ENCODE assay signal across 13 mouse cellular contexts in genomic region chr13:96571016-96571361, GRCm38 (mm10). TPM values are rescaled to one million over a fixed set of nuclear protein-coding genes. Genes with fewer than 3 reads are reported as not detected.
DNase-seq lines count a peak whose midpoint lies in the region; ATAC-seq and TF ChIP-seq lines count a peak whose summit lies in the region.
"Had no signal": no experiment of that assay in that cellular context is flagged by ENCODE, and none has a peak within 500 bp of the region (broad histone marks: within the 10 kb centered on the region; RNA-seq: fewer than 3 reads in every experiment).

No protein-coding gene starts in this region.

- H3K4me1 ChIP-seq in kidney, postnatal 0 days (replicated peaks; ENCODE audit: insufficient read depth, low read length), result no peaks in the 10 kb centered on the region
- H3K4me1 ChIP-seq in intestine, embryonic 14.5 days (replicated peaks; ENCODE audit: control insufficient read depth, insufficient read depth, low read length), result 0 out of 2 replicates have a peak, but pooled peaks cover 6% of the 10 kb centered on the region
- H3K4me1 ChIP-seq in liver, embryonic 11.5 days (replicated peaks; ENCODE audit: control insufficient read depth, insufficient read depth, low read length), result no peaks in the 10 kb centered on the region
- H3K4me1 ChIP-seq: embryonic facial prominence, embryonic 12.5 days had no signal

- H3K27ac ChIP-seq in kidney, postnatal 0 days, result peak overlapping the region; percentile 79
- H3K27ac ChIP-seq in intestine, embryonic 14.5 days (ENCODE audit: low read depth), result peak overlapping the region; percentile 5; the same call in 1 of the 2 replicates
- H3K27ac ChIP-seq in liver, embryonic 11.5 days (ENCODE audit: low read depth, low read length), result peak overlapping the region; percentile 36; the same call in 1 of the 2 replicates
- H3K27ac ChIP-seq: embryonic facial prominence, embryonic 12.5 days; layer of hippocampus, adult 2 months; midbrain, embryonic 12.5 days had no signal

- no peak overlapping the region for H3K4me2 ChIP-seq in kidney, postnatal 0 days (ENCODE audit: low read length)
- no peak overlapping the region for H3K4me2 ChIP-seq in intestine, embryonic 14.5 days (ENCODE audit: low read length)
- H3K4me2 ChIP-seq in liver, embryonic 11.5 days, result no peak overlapping the region
- H3K4me2 ChIP-seq: embryonic facial prominence, embryonic 12.5 days; midbrain, embryonic 12.5 days had no signal

- DNase-seq in kidney, postnatal 0 days (ENCODE audit: low spot score), result peak; percentile 30
- DNase-seq in kidney, postnatal 10 days, result no peak
- DNase-seq in intestine, embryonic 14.5 days (ENCODE audit: low spot score), result no peak
- no peak for DNase-seq in liver, embryonic 11.5 days (ENCODE audit: low spot score)
- peak; percentile 41 for DNase-seq in retina, postnatal 1 day
- DNase-seq in adrenal gland, adult 8-10 months, result no peak
- no peak for DNase-seq in frontal cortex, postnatal 36 days (ENCODE audit: low spot score in 2 of 2)
- DNase-seq: cerebellum, postnatal 14 days; gastrocnemius, postnatal 10 days had no signal

- H3K27me3 ChIP-seq in kidney, postnatal 0 days (ENCODE audit: insufficient read depth, low read length), result no peaks in the 10 kb centered on the region
- no peaks in the 10 kb centered on the region for H3K27me3 ChIP-seq in intestine, embryonic 14.5 days (replicated peaks; ENCODE audit: control insufficient read depth, insufficient read depth, low read length)
- no peaks in the 10 kb centered on the region for H3K27me3 ChIP-seq in liver, embryonic 11.5 days (replicated peaks; ENCODE audit: control insufficient read depth, insufficient read depth, low read length)
- H3K27me3 ChIP-seq: embryonic facial prominence, embryonic 12.5 days; midbrain, embryonic 12.5 days had no signal

- no peak for TF ChIP-seq CTCF in kidney, postnatal 0 days (IDR thresholded peaks at IDR 0.05; ENCODE audit: low read depth)

- H3K9me3 ChIP-seq in kidney, postnatal 0 days (replicated peaks; ENCODE audit: low read length), result no peaks in the 10 kb centered on the region
- no peaks in the 10 kb centered on the region for H3K9me3 ChIP-seq in intestine, embryonic 14.5 days (ENCODE audit: control insufficient read depth, low read length)
- no peaks in the 10 kb centered on the region for H3K9me3 ChIP-seq in liver, embryonic 11.5 days (ENCODE audit: control insufficient read depth, low read length)
- H3K9me3 ChIP-seq: embryonic facial prominence, embryonic 12.5 days; midbrain, embryonic 12.5 days had no signal

- no peak overlapping the region for H3K4me3 ChIP-seq in kidney, postnatal 0 days (replicated peaks; ENCODE audit: low read depth, low read length)
- H3K4me3 ChIP-seq in intestine, embryonic 14.5 days (ENCODE audit: low read depth, low read length), result no peak overlapping the region
- no peak overlapping the region for H3K4me3 ChIP-seq in liver, embryonic 11.5 days (ENCODE audit: low read depth, low read length)
- H3K4me3 ChIP-seq: embryonic facial prominence, embryonic 12.5 days; layer of hippocampus, adult 2 months; midbrain, embryonic 12.5 days had no signal

- ATAC-seq in kidney, postnatal 0 days (replicated peaks; ENCODE audit: low FRiP score, low read depth), result peak; percentile 82
- ATAC-seq in intestine, embryonic 14.5 days (replicated peaks; ENCODE audit: low FRiP score, low TSS enrichment, low read depth), result no peak; the same call in 1 of the 2 replicates
- 0 out of 2 replicates have a peak, but pooled peaks have one; percentile 26 for ATAC-seq in liver, embryonic 11.5 days (replicated peaks; ENCODE audit: low FRiP score)
- ATAC-seq: inflammation-experienced regulatory T-cells, adult 6 months had no signal

- 0 out of 2 replicates have a peak, but pooled peaks cover 2% of the 10 kb centered on the region for H3K36me3 ChIP-seq in kidney, postnatal 0 days (ENCODE audit: insufficient read depth, low read length)
- peaks cover 8% of the 10 kb centered on the region for H3K36me3 ChIP-seq in intestine, embryonic 14.5 days (ENCODE audit: control insufficient read depth, insufficient read depth, low read length)
- H3K36me3 ChIP-seq in liver, embryonic 11.5 days (ENCODE audit: control insufficient read depth, insufficient read depth, low read length), result no peaks in the 10 kb centered on the region; the same call in 1 of the 2 replicates

- no peak overlapping the region for H3K9ac ChIP-seq in kidney, postnatal 0 days (ENCODE audit: low read depth, low read length)
- no peak overlapping the region for H3K9ac ChIP-seq in intestine, embryonic 14.5 days (ENCODE audit: low read length)
- H3K9ac ChIP-seq in liver, embryonic 11.5 days (ENCODE audit: low read depth, low read length), result peak overlapping the region; percentile 12; the same call in 1 of the 2 replicates
- H3K9ac ChIP-seq: embryonic facial prominence, embryonic 12.5 days; midbrain, embryonic 12.5 days had no signal

- WGBS in kidney, postnatal 0 days, result 32% methylated on average over 6 of the region's 6 CpGs
- 22% methylated on average over 6 of the region's 6 CpGs for WGBS in intestine, embryonic 14.5 days
- WGBS in liver, embryonic 11.5 days, result 74% methylated on average over 6 of the region's 6 CpGs

RNA-seq across cellular contexts. Expression of gene Col4a3bp, which starts 28.6 kb away (rescaled TPM):
- 6.5 and 6.7 TPM in 2 replicates for polyA plus RNA-seq in kidney, postnatal 0 days (2015; fragmentation: Nextera tagmentation; extraction: Ambion mirVana)
- 12.6 and 12.7 TPM in 2 replicates for polyA plus RNA-seq in intestine, embryonic 14.5 days (2014; fragmentation: Nextera tagmentation; extraction: Ambion mirVana)
- 8.1 and 9.0 TPM in 2 replicates for polyA plus RNA-seq in liver, embryonic 11.5 days (2014; fragmentation: Nextera tagmentation; extraction: Ambion mirVana)
- total RNA-seq in adrenal gland, adult 8-10 months (2022), result 100 to 1,000 TPM in 2 of 4 experiments, 10 to 100 TPM in 2; 91.6 to 134 (median 104) TPM

RNA-seq across cellular contexts. Expression of gene Polk, which starts 28.6 kb away (rescaled TPM):
- polyA plus RNA-seq in kidney, postnatal 0 days (2015; fragmentation: Nextera tagmentation; extraction: Ambion mirVana), result 4.1 and 5.2 TPM in 2 replicates
- 11.0 and 12.1 TPM in 2 replicates for polyA plus RNA-seq in intestine, embryonic 14.5 days (2014; fragmentation: Nextera tagmentation; extraction: Ambion mirVana)
- polyA plus RNA-seq in liver, embryonic 11.5 days (2014; fragmentation: Nextera tagmentation; extraction: Ambion mirVana), result 8.2 and 8.8 TPM in 2 replicates
- 10 to 100 TPM; 29.1 to 52.6 (median 34.3) TPM for total RNA-seq in adrenal gland, adult 8-10 months (2022)

Comparison
In these comparisons a context has a peak if more than half of its experiments do, and no peak if none do; other contexts are left out.
1. DNase-seq: peak in kidney, postnatal 0 days (single experiment) and retina, postnatal 1 day (single experiment); none in kidney, postnatal 10 days (single experiment), intestine, embryonic 14.5 days (single experiment), liver, embryonic 11.5 days (single experiment), adrenal gland, adult 8-10 months (single experiment) and frontal cortex, postnatal 36 days (0 of 2).
2. H3K27ac ChIP-seq: peak in every context shown above with its lines; median percentile 79 in kidney, postnatal 0 days; 36 in liver, embryonic 11.5 days; 5 in intestine, embryonic 14.5 days.